Mouse (Mus musculus) layer of hippocampus, adult 9-10 months (tissue): ENCODE data around the gene Kdelc2.

Experiments
- DNase-seq: peaks from one replicate; pipeline ENCODE4 v3.0.0; 2022; ENCODE audit warnings: low spot score

The Kdelc2 gene

GRCm38 (mm10) chr9:53384873-53385272, 1.0 kb downstream of the Kdelc2 start:
- no peak for DNase-seq

GRCm38 (mm10) chr9:53387431-53387830, 3.6 kb downstream of the Kdelc2 start:
- DNase-seq, result no peak

- no peak for DNase-seq
Observed at GRCm38 (mm10) chr9:53389109-53389508, 5.3 kb downstream of the Kdelc2 start.

- DNase-seq, result no peak
Observed at GRCm38 (mm10) chr9:53390136-53390535, 6.3 kb downstream of the Kdelc2 start.

GRCm38 (mm10) chr9:53397685-53398387, 14.0 kb downstream of the Kdelc2 start:
- DNase-seq, result no peak

DNA sequence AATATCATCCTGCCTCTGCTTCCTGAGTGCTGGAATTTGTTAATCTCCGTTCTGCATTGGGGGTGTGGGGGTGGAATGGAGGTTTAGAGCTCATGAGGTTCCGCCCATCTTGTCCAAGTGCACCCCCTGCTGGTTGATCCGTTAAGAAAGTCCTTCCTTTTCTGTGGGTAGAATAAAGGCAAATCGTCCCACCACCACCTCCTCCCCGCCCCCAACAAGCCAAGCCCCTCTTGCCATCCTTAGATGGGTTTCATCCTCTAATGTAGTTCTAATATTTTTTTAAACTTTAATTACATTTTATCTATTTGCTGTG, 14.5 kb downstream of the Kdelc2 start:
- DNase-seq, result no peak

- DNase-seq, result no peak
Observed at GRCm38 (mm10) chr9:53399537-53399936, 15.7 kb downstream of the Kdelc2 start.

DNA sequence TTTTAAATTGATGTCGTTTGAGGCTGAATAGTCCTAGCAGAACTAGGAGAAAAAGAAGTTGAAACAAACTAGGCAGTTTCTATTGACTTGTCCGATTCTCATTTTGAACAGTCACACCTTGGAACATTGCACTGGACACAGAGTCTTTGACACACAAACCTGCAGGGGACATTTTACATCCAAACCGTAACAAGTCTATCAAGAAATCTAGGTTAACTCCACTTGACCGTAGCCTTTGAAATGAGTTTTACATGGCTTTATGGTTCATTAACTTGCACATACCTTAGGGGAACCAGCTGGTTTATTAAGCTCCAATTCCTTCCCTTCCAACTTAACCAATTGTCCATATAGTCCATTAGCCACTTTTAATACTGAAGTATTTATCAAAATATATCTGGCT, 16.9 kb downstream of the Kdelc2 start:
- DNase-seq, result no peak

- no peak for DNase-seq
Observed at GRCm38 (mm10) chr9:53401146-53401545, 17.3 kb downstream of the Kdelc2 start.

DNA sequence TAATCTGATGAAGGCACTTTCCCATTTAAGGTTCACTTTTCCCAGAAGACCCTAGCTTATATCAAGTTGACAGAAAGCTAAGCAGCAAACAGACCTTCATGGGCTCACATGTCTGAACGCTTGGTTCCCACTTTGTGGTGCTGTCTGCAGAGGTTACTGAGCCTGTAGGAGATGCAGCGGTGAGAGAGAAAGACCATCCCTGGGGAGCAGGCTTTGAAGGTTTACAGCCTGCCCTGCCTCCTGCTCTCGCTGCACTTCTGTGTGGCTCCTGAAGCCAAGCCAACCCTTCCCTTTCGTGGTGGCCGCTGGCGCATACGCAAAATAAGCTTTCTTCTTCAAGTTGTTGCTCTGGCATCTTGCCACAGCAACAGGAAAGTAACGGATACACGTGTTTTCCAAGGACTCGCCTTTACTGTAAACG, 18.5 kb downstream of the Kdelc2 start, which contains the start of gene 4930550C14Rik:
4930550C14Rik (plus strand) TSS at position 35 of the 421 bp plus-strand sequence.
- no peak for DNase-seq

DNA sequence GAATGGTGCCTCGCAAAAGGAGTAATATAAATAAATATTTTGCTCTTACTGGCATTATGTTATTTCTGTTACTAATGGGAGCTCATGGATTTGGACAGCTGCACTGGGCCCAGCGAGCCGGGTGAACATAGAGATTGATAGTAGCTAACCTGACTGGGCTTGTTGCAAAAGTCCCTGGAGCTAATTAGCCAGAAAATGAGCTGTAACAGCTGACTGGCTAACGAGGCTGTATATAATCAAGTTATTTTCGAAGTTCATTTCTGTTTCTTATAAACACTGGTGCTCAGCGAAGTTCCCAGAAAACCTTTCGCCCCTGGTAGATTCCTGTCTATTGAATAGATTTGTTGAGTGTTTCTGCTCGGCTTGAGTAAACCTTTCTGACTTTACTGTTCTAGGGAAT, 19.2 kb downstream of the Kdelc2 start:
- no peak for DNase-seq

DNA sequence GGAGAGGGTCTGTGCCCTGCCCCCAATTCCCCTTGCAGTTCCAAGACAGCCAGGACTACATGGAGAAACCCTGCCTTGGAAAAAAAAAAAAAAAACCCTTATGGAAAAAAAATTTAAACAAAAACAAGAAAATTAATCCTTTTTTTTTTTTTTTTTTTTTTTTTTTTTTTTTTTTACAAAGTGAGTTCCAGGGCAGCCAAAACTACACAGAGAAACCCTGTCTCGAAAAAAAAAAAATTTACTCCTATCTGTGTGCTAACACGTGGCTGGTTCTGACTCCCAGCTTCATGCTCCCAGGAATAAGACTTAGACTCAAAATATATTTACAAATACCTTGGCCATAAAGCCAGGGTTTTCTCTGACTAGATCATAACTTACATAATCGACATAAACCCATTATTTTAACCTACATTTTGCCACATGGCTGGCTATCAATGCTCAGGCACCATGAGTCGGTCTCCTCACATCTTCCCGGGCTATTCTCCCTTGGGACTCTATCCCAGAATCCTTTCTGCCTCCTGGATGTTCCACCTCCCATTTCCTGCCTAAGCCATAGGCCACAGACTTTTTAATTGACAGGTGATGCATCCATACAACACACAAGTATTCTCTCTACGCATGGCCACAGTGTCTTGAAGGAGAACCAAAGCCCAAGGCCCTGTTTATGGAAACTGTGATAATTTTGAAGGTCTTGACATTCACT, 20.4 kb downstream of the Kdelc2 start:
- DNase-seq, result no peak

DNA sequence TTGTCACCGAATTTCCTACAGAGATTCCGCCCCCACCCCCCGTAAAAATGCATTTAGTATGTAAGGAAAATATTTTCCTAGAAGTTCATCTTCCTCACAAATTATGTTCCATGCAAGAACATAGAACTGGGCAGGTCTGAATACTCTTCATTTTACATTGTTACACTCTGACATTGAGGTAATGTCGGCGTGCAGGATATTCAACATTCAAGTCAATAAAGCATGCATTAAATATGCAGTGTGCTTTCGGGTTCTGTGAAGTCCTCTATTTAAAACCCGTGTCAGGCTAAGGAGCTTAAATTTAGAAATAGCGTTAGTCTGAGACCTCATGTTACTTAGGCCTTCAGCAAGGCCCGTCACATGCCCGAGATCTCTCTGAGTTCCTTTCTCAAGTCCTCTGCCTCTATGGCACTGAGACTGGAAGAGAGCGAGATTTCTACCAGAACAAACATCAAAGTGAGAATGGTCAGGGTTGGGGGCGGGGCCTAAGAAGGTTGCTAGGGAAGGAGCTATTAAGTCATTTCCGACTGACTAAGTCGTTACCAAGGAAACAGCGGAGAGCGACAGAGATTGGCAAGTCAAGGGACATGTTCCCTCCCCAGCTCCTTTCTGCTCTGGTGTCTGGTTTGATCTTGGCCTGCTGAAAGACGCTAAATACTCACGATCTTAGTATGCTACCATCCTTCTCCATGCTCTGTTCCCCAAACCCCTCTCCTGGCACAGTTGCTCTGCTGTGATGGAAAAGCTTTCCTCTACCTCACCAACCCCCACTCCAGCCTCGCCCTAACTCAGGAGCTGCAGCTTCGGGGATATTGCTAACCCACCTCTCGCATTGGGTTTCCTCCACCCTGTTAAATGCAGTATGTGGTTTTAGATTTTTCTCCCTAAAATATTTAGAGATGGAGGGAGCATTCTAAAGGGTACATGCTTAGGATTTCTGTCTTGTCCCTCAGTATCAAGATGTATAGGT, 21.2 kb downstream of the Kdelc2 start:
- DNase-seq, result peak; percentile 41

DNA sequence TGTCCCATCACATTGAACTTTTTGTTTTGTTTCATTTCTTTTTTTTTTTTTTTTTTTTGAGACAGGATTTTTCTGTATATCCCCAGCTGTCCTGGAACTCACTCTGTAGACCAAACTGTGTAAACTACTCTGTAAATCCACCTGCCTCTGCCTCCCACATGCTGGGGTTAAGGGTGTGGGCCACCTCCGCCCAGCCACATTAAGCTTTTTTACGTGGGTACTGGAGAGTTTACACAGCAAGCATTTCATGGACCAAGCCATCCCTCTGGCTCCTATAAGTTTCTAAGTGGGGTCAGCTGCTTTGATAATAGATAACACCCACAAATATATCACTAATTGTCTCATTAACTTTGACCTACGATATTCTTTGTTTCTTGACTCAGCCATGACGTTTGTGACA, 24.7 kb downstream of the Kdelc2 start:
- DNase-seq, result no peak

- DNase-seq, result no peak
Observed at GRCm38 (mm10) chr9:53408953-53409361, 25.1 kb downstream of the Kdelc2 start.

DNA sequence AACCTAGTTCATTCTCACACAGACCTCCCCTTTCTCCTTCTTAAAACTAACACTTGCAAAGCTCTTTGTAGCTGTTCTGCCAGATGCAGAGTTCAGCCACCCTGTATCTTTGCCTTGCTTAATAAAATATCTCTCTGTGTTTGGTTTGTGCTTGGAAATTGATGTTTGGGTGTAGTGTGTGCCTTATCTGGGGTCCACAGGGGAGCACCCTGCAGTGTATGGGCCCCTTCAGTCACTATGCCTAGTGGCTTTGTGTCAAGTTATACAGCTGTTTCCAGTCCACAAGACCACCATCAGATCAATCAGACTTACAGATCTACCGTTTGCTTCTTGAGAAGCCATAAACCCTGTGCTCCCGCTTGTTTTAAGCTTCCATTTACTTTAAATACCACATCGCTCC, 25.6 kb downstream of the Kdelc2 start:
- DNase-seq, result no peak

- no peak for DNase-seq
Observed at GRCm38 (mm10) chr9:53422133-53422896, 38.5 kb downstream of the Kdelc2 start.

DNA sequence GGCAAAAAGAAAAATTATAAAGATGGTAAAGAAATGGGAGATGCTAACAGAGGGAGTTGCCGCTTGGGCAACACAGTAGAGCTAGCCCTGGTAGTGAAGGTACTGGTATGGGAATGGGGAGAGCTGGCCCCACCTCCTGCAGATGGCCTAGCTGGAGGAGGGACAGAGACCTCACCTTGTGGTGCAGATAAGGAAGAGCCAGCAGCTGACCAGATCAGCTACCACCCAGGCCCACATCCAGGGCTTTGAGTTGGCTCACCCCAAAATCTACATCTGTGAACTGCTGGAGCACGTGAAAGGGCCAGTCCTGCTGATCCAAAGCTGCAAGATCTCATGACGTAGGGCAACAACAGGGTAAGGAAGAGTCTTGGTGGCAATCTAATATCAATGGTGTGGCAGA, 42.9 kb downstream of the Kdelc2 start:
- no peak for DNase-seq

GRCm38 (mm10) chr9:53427638-53428037, 43.8 kb downstream of the Kdelc2 start:
- DNase-seq, result no peak

DNA sequence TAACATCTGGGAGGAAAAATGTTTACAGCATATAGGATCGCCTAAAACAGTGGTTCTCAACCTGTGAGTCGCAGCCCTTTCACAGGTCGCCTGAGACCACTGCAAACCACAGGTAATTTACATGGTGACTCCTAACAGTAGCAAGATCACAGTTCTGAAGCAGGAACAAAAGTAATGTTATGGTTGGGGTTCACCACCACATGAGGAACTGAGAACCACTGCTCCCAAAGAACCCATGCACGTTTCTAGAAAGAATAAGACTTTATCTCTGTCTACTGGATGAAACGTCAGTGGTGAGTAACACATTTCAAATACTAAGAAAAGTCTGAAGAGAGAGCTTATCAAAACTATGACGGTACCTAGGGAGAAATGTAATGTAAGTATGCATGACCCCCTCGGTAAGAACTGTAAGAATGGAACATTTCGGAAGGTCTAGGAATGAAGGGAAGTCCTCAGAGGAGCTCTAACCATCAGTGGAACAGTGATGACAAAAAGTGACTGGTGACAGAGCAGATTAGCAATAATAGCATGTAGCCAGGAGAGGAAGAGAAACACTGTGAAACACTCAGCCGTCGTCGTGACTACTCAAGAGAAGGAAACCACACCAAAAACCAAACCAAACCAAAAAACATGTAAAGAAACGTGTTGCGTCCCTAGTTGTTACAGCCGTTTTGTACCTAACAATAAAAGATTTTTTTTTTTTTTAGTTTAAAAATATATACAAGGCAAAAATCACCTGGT, 52.2 kb downstream of the Kdelc2 start:
- DNase-seq, result no peak

DNA sequence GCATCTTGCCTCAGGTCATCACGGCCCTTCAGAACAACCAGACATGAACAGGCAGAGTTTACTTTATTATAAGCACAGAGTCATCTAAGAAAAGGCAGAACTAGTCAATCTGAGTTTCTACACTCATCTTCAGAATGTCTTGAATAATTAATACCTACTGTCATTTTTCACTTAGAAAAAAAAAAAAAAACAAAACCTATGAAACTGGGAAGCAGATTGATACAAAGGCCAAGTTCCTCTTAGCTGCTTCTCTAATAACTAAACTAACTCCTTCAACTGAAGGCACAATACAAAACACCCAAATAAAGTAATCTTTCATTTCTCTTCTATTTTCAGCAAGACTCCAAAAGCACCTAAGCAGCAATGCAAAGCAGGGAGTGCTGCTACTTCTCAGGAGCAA, 66.8 kb downstream of the Kdelc2 start:
- DNase-seq, result no peak
